Mouse (Mus musculus): ENCODE results near the gene Lrrc3c.
"Not testable (repeated sequence)": the region's sequence is repeated elsewhere in the genome, so short reads cannot be mapped to it uniquely, and the experiment has no call there.

Lrrc3c gene

DNA sequence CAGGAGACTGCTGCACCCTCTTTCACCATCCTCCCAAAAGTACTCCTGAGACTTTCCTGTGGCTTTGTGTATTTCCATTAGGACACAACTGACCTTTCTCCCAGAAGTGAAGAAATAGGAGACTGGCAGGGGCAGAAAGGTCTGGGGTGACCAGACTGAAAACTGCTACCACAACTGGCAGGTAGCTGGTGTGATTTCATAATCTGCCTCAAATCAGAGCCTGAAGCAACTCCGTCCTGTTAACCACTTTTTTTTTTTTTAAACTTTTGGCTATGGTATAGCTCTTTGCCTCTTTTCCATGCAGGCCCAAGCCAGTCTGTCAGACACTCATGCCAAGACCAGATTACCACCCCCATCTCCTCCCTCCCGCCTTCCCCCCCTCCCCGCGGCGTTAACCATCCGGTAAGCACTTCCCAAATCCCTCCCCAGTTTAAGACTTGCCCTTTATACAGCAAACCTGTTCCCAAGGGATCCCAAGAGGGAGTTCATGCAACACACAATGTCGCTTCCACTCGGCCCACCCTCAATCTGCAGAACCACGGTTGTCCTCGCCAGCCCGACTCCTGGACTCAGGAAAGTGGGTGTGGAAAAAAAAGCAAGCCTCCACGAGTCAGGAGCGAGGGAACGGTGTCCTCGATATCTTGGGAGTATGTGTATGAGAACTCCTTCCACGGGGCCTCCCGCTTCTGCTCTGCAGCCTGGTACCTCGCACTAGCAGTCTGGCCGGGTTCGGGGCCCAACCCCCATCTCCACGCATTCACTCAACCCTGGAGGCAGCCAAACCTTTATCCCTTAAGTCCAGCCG is 11.8 kb upstream of the Lrrc3c start:
- peak; percentile 50 to 63 for DNase-seq

DNA sequence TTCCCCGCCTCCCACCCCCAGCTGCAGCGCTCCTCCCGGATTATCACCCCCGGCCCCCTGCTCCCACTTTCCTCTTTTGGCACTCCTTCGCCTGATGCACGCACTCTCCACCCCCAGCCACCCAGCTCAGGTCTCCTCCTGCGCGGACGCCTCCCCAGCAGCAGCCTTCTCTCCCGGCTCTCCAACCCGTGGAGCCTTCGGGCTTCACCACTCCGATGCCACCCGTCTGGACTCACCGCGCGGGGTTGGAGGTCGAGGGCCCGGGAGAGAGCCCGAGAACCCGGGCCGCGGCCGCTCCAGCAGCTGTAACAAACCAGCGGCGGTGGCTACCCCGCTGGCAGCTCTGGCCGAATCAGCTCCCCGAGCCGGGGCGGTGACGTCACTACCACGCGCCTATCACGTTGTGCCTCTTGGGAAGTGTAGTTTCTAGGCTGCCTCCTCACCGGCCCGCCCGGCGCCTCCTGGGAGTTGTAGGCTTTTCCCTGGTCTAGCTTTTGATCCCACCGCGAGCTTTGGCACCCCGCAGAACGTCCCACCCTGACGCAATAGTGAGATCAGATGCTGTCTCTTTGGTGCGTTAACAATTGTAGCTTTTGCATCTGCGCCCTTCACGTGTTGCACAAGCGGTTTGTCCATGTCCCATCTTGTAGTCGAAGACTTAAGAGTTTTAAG is 11.1 kb upstream of the Lrrc3c start, which contains the start of gene Ormdl3:
Ormdl3 (minus strand) TSS at position 477 of the 672 bp plus-strand sequence.
- peak; percentile 99 for DNase-seq

DNA sequence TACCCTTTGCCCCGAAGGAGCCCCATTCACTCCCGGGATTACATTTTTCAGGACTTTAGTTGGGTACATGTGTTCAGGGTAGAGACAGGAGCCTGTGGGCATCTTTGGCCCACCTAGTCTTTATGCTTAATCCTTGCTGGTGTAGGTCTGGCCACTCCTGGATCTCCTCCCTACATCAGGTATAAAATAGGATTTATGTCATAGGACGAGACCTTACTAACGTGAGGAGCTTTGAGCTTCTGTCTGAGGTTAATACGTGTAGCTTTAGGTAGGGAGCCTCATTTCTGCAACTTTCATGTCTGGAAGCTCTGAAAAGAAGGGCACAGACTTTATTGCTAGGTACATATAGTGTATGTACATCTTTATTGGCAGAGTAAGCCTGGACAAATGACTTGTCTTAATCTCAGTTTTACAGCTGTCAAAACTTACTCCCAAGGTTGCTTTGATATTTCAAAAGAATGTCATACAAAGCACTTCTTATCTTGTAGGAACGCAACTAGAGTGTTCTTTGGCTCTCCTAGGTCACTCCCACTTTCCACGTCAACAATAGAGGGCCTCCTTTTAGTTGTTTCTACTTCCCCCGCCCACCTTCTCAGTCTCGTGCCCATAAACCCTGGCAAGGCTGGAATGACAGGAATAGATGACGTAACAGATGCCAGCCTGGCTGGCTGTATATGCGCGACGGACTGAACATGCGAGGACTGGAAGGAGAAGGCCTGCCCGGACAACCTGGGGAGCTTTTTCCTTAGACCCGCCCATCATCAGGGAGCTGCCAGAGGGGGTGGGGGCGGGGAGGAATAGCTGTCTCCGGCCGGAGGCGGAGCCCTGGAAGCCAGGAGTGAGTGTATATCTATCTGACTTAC is 10.2 kb upstream of the Lrrc3c start:
- DNase-seq: peak; percentile 60 to 63

DNA sequence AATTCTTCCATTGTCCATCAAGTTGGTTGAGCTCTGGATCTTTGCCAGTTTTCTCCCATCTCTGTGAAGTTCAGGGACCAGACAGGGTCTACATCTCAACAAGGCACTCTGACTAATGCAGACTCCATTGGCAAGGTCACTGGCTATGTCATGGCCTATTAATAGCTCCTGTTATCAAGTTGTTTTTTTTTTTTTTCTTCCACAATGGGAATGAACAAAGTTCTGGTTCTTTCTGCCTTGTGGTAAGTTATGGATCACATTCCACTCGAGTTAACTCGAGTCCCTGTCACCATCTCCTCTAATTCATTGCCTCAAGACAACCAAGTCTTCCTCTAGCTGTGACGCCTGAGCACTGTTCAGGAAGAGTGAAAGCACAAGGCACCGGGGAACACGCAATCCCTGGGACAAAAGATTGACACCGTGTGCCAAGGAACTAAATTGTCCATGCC is 9.2 kb upstream of the Lrrc3c start:
- DNase-seq: no peak

DNA sequence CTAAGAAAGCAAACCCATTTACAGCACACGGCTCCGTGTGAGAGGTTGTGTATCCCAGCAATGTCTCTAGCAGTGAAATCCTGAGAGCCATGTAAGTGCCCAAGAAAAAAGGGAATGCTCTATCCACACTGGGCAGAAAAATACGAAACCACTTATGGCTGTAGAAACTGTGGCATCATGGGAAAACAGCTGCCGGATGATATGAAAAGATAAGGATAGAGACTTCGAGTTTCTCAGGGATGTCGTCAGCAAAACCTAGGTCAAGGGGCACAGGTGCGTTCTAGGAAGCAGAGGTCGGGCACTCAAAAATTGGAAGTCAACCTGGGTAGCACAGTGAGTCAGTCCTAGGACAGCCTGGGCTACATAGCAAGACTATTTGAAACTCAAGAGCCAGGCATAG is 8.8 kb upstream of the Lrrc3c start:
- DNase-seq: no peak

DNA sequence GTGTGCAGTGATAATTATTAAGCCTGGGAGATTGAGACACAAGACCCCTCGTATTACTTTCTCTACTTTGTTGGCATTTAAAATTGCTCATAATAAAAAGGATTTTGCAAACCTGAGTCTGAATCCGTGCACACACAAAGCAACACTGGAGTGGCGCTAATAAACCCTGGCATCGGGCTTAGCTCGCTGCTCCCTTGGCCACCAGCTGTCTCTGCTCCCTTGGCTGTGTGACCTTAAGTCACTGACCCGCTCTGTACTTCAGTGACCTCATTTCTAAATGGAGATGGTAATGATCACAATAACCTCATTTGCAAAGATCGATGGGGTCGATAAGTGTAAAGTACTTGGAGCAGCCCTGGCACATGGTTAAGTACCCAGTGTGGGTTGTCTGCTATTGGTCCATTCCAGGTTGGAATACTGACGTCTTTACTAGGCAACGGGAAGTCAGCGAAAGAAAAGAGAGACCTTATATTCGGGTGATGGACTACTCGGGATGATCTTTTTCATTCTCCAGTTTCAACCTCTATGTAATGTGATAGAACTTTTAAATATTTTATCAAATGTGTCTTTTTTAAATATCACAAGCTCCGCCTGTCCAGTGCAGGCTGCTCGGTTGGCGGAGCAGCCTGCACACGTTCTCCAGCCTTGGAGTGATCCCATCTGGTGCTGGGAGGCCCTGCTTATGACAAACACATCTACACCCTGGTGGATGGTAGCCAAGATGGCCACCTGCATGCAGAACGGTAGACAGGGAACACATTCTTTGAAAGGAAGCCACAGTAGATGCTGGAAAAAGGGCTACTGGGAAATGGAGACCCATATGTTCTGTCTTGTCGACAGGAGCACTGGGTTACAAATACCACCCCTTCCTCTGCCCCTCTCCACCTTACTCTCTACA is 7.3 kb upstream of the Lrrc3c start:
- peak; percentile 66 to 80 for DNase-seq

DNA sequence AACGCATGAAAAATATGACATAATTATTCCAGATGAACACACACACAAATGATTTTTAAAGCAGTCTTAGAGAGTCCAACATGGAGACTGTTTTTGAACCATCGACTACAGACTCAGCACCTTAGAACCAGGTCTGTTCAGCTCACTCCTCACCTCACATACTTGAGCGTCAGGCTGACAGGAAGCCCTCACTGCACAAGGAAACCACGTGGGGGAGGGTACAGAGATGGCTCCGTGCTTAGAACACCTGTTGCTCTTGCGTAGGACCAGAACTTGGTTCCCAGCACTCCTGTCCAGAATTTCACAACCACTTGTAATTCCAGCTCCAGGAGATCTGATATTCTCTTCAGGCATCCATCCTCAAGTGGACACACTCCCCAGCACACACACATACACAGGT is 3.1 kb upstream of the Lrrc3c start:
- DNase-seq: no peak

DNA sequence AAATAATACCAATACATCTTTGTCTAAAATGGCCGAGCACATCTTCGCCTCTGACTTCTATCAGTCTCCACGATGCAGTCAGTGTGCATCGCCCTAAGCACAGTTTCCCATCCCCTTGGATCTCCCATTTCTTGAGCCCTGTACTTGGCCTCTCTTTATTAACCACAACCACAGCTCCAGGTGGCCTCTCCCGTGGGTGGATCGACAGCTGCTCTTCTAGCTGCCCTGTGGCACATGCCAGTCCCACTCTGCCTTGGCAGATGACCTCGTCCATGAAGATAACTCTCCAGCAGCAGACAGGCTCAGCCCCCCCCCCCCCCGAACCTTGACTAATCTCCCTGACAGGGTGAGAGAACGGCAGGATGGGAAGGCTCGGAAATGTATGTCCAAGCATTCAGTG is 2.6 kb upstream of the Lrrc3c start:
- no peak for DNase-seq

DNA sequence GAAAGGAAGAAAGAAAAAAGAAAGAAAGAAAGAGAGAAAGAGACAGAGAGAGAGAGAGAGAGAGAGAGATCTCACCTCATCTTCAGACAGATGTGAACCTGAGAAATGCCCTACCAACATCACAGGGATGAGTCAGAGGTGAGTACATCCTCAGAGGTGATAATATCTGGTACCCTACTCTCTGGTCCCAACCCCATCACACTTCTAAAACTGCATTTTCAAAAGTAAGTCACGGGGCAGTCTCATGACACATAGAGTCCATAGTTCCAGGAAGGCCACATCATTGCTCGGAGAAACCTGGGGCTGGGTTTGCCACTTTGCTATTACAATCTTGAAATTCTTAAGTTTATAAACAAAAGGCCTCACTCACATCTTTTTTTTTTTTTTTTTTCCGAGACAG is 2.1 kb upstream of the Lrrc3c start:
- no peak for DNase-seq

DNA sequence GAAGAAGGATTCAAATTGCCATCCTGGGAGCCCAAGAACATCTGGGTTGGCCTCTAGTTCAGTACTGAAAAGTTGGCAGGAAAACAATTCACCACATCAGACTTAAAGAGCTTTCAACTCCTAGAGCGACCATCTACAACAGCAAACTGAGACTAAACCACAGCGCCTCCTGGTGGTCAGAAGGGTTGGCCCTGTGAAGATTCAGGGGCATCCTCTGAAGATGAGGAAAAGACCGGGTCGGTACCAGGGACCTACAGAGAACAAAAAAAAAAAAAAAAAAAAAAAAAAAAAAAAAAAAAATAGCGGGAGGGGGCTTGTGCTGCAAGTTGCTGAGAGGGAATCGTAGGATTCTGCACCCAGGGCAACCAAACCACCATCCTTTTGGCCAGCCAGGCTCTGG is 728 bp upstream of the Lrrc3c start:
- DNase-seq: peak; percentile 47 to 78

DNA sequence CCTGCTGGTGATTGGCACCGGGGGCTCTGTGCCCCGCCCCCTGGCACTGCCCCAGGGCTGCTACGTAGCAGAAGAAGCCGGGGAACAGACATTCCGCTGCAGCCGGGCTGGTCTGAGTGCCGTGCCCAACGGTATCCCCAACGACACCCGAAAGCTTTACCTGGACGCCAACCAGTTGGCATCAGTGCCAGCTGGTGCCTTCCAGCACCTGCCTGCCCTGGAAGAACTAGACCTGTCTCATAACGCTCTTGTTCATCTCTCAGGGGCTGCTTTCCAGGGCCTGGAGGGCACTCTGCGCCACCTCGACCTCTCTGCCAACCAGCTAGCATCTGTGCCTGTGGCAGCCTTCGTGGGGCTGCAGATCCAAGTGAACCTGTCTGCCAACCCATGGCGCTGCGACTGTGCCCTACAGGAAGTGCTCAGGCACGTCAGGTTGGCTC is 780 bp downstream of the Lrrc3c start:
- peak; percentile 85 to 87 for DNase-seq

DNA sequence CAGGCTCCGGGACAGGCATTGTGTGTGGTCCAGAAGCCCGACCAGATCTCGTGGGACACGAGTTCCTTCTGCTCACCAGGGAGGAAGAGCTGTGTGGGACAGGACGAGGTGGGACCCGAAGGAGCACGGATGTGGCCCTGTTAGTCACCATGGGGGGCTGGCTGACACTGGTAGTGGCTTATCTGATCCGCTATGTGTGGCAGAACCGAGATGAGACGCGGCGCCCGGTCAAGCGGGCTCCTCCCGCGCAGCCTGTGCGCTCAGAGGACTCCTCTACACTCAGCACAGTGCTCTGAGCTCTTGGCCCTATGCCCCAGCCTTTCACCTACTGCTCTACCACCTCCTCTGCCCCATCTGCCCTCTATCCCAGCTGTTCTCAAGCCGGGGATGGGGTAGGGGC is 1.2 kb downstream of the Lrrc3c start:
- peak in 1 of 2 experiments; percentile 66 for DNase-seq

DNA sequence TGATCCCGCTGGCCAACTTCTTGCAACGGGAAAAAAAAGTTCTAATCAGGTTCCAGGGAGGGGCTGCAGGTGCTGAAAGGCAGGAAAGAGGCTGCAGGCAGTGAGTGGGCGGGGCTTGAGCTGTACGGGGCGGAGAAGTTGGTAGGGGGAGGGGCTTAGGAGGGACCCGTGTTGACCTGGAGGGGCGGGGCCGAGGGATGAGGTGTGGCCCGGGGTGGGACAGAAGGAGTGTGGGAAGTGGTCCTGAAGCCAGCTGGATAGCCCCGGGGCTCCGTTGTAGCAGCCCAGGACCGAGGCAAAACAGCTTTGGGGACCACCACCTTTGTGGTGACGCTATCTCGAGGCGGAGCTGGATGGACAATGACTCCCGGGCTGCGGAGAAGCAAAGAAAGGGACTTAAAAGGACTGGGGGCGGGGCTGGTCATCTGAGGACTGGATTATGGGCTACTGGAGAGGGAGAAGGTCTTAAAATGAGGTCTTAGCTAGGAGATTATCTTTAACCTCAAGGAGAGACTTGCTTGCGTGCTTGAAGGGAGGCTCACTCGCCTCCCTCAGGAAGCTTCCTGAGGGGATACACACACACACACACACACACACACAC is 4.1 kb downstream of the Lrrc3c start:
- no peak for DNase-seq

DNA sequence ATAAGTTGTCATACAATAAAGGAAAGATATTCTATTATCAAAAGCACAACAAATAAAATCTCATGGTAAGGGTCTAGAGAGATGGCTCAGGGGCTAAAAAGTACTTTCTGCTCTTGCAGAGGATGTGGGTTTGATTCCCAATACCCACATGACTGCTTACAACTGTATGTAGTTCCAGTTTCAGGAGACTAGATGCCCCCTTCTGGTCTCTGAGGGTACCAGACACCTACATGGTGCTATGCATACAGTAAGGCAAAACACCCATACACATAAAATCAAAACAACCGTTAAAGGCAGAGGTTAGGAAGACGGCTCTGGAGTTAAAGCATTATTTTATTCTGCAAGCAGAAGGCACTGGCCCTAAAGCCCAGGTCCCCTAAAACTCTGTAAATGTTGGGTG is 5.9 kb downstream of the Lrrc3c start:
- DNase-seq: no peak

DNA sequence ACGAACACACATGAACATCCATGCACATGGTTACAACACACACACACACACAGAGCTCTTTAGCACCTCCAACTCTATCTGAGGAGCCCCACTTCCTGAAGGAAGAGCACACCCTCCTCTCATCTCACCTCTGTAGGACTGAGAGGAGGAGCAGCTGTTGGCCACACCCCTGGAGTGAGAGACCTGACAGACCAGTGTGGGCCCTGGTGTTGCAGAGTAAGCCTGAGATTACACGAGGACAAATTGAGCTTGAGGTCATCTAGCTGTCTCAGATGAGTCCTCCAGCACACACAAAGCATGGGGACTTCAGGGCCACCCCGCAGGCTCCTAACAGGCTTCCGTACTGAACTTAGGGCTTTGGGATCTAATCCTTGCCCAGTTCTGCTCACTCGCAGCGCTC is 6.8 kb downstream of the Lrrc3c start:
- DNase-seq: not testable (repeated sequence)

DNA sequence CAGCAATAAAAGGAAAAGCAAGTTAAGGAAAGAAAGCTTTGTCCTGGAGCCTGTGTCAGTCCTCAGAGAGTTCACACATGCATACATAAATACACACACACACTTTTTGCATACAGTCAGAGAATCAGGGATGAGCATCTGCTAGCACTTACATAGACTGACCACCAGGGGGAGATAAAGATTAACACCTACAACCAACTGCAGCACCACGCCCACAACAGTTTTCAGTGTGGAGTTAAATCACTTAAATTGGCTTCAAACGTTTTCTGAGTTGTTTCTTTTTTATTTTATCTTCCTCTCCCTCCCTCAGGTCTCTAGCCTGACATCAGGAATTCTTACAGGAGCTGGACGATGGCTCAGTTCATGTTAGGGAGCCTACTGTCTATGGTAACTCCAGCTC is 8.7 kb downstream of the Lrrc3c start:
- peak; percentile 45 to 60 for DNase-seq

DNA sequence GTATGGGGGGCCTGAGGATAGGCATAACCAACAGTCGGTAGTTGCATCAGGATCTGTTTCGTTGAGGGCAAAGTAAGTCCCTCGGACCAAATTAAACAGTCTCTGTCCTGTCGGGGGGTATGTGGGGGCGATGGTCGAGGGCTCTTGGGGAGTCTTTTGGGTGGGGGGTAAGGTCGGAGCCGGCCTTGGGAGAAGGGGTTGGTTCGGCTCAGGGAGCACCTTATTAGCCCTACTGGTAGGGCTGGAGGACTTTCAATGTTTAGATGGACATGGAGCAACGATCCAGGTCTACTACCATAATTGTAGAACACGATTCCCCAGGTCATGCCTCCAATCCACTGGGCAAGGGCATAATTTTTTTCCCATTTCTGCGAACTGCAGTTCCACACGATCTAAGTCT is 22.7 kb downstream of the Lrrc3c start:
- no peak for DNase-seq

DNA sequence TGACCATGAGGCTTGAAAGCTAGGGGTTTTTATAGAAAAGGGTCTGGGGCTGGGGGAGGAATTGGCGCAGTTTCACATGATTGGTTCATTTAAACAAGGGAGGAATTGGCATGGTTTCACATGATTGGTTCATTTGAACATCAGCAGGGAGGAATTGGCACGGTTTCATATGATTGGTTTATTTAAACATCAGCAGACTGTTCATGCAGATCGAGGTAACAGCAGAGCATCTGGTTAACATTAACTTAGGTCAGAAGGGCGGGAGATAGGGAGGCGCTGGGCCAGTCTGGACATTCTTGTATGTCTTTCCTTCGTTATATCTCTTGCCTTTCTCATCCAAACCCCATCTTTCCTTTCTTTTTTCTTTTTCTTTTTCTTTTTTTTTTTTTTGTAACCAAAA is 25.9 kb downstream of the Lrrc3c start:
- DNase-seq: not testable (repeated sequence)

DNA sequence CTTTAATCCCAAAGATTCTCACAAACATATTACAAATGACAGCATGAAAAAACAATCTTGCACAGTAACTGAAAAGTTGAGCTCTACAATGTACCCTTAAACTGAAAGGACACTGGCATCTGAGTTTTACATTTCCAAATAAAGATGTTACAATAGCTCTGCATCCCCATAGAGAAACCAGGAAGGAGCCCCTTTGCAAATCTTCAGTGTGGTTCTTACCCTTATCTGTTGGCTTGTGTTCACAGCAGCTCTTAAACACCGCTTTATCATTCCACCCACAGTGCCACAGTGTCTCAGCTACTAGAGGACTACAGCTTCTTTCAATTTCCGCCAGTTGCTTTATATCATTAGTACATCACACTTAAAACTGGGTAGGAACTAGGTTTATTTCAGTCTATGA is 26.3 kb downstream of the Lrrc3c start:
- DNase-seq: not testable (repeated sequence)

DNA sequence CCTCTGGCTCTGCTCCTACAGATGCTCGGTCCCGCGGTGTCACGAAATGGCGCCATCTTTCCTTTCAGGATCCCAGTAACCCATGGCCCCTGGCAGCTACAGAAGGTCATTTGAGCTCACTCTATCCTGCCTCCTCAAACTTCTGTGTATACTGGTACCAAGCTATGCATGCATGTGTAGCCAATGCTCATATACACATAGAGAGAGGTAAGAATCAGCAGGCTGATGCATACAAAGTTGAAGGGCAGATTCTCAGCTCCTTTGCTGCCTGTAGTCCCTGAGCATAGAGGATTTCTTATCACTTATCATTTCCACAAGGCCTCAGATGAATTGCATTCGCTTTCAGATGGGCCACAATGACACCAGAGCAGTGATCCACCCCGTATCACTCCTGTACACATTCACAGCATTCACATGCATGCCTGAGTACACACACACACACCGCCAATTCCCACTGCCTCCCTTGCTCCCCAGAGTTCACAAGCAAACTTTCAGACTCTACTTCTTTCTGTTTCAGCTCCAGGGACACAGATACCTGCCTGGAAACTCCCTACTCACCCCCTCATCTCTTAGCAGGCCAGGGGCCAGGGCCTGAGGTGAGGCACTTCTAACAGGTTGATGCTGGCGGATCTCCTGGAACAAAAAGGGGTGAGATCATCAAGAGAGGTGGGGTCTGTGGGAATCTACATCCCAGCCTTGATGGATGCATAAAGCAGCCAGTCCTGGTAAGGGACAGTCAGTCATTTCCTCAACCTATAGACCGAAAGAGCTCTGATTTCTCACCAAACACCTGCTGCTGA is 27.7 kb downstream of the Lrrc3c start, which contains the start of the genes Gm12355 and Gsdma3:
Gm12355 (minus strand) TSS at position 51 of the 800 bp plus-strand sequence.
Gsdma3 (plus strand) TSS at position 750 of the 800 bp plus-strand sequence.
- no peak for DNase-seq

DNA sequence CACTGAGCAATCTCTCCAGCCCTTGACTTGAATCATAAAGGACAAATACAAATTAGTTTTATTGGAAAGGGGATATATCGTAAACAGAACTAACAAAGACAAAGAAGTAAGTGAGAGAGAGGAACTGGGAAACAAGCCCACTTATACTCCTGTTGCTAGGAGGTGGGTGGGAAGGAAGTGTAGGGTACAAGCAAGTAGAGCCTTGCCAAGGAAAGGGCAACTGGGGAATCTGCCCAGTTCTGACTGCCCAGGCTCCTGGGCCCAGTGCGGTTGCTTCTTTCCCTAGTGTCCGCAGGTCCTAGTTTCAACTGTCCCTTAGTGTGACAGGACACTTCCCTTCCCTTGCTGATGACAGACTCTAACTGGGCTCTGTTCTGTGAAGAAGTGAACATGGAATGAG is 30.6 kb downstream of the Lrrc3c start:
- DNase-seq: no peak
